Mouse (Mus musculus): ENCODE measurements around the gene Gna11. TPM values are rescaled to one million over a fixed set of nuclear protein-coding genes. Genes with fewer than 3 reads are reported as not detected.

Gene Gna11
- polyA plus RNA-seq, 1 experiment from 2014 or later, result 68.7 TPM

DNA sequence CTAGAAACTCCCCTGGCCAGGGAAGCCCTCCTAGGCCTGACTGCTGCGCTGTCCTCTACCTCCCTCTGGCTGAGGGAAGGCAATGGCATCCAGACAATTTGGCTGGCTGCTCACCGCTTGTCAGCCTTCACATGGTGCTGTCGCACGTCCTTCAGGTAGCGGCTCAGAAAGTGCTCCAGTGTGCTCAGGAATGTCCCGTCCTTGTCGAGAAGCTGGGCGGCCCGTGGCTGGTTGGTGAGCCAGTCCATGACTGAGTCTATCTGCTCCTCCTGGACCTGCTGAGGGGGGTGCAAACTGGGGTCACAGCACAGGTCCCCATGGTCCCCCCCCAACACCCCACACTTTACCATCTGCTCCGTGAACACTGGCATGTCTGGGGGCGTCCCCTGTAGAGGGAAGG, 56.9 kb downstream of the Gna11 start:
- Histone ChIP-seq H3K4me1 (replicated peaks; ENCODE audit: control insufficient read depth, insufficient read depth, low read length) (no peaks in the 10 kb centered on the region), H3K36me3 (ENCODE audit: control insufficient read depth, insufficient read depth, low read length) (peaks cover 53% of the 10 kb centered on the region), H3K27me3 (ENCODE audit: control insufficient read depth, insufficient read depth, low read depth, low read length) (no peaks in the 10 kb centered on the region), H3K4me3 (ENCODE audit: low read length) (no peak overlapping the region), H3K27ac (ENCODE audit: low read length) (no peak overlapping the region), H3K4me2 (ENCODE audit: low read depth, low read length) (no peak overlapping the region), H3K9me3 (ENCODE audit: control insufficient read depth, low read length) (no peaks in the 10 kb centered on the region), H3K9ac (ENCODE audit: low read length) (no peak overlapping the region)
- no peak for ATAC-seq (ENCODE audit: low read depth)
- 65% methylated on average over 11 of the region's 11 CpGs for WGBS

DNA sequence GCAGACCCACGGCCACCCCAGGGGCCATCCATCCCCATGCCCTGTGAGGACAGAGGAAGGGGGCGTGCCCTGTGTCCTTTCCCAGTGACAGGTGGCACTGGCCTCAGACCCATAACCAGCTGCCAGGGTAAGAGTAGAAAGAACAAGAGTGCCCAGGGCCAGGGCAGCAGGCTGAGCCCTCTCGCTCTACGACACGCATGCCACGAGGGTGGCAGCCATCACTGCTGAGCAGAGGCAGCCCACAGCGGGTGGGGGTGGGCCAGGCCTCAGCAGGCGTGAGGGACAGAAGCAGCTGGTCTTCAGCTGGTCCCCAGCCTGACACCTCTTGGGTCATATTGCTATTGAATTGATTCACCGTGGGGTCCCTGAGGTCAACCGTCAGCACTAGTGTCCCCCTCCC, 58.5 kb downstream of the Gna11 start:
- Histone ChIP-seq H3K9me3 (ENCODE audit: control insufficient read depth, low read length) (no peaks in the 10 kb centered on the region), H3K36me3 (ENCODE audit: control insufficient read depth, insufficient read depth, low read length) (peaks cover 38% of the 10 kb centered on the region), H3K4me1 (replicated peaks; ENCODE audit: control insufficient read depth, insufficient read depth, low read length) (peaks cover 5% of the 10 kb centered on the region; the same call in 1 of the 2 replicates), H3K27me3 (ENCODE audit: control insufficient read depth, insufficient read depth, low read depth, low read length) (peaks cover 8% of the 10 kb centered on the region), H3K4me2 (ENCODE audit: low read depth, low read length) (no peak overlapping the region), H3K27ac (ENCODE audit: low read length) (no peak overlapping the region), H3K4me3 (ENCODE audit: low read length) (no peak overlapping the region), H3K9ac (ENCODE audit: low read length) (no peak overlapping the region)
- no peak for ATAC-seq (ENCODE audit: low read depth)
- 88% methylated on average over 10 of the region's 10 CpGs for WGBS

DNA sequence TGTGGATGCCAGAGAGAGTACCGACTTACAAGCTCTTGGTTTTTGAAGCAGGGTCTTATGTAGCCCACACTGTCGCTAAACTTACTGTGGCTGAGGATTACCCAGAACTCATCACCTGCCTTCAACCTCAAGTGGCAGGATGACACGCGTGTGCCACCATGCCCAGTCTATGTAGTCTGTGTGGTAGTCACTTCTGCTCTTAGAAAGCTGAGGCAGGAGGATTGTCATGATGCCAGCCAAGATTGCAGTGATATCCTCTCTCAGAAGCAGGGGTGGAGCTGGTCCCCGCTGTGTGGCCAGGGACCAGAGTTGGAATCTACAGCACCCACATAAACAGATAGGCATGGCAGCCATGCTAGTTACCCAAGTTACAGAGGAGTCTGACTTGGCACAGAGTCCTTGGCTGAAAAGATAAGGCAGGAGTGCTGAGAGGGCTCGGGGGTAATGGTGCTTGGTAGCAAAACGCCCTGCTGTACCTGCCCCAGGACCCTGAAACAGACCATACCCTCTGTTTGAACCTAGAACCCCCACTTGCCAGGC, 59.4 kb downstream of the Gna11 start:
- Histone ChIP-seq H3K4me3 (ENCODE audit: low read length) (no peak overlapping the region), H3K27me3 (ENCODE audit: control insufficient read depth, insufficient read depth, low read depth, low read length) (peaks cover 15% of the 10 kb centered on the region), H3K9me3 (ENCODE audit: control insufficient read depth, low read length) (no peaks in the 10 kb centered on the region), H3K4me2 (ENCODE audit: low read depth, low read length) (no peak overlapping the region), H3K27ac (ENCODE audit: low read length) (no peak overlapping the region), H3K4me1 (replicated peaks; ENCODE audit: control insufficient read depth, insufficient read depth, low read length) (peaks cover 5% of the 10 kb centered on the region; the same call in 1 of the 2 replicates), H3K36me3 (ENCODE audit: control insufficient read depth, insufficient read depth, low read length) (peaks cover 29% of the 10 kb centered on the region), H3K9ac (ENCODE audit: low read length) (no peak overlapping the region)
- ATAC-seq (ENCODE audit: low read depth), result no peak
- 66% methylated on average over 7 of the region's 7 CpGs for WGBS

DNA sequence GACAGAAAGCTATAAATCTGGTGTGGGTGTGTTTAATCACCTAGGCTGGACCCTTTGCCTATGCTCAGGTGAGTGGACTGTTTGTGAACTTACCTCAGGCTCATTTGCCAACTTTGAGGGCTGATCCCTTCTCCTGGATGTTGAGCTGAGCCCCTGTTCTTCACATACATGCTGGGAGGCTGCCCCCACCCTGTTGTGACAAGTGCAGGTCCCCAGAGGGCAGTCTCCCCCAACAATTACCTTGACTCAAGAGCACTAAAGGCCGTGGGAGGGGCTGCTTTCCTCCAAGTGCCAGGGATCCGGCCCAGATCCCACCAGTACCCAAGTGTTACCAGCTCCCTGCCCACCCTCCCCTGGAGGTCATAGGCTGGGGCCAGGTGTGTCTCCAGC, 59.9 kb downstream of the Gna11 start:
- H3K36me3 ChIP-seq (ENCODE audit: control insufficient read depth, insufficient read depth, low read length), result peaks cover 29% of the 10 kb centered on the region
- no peak overlapping the region for H3K9ac ChIP-seq (ENCODE audit: low read length)
- WGBS, result 13% methylated on average over 2 of the region's 2 CpGs
- H3K4me2 ChIP-seq (ENCODE audit: low read depth, low read length), result no peak overlapping the region
- H3K27ac ChIP-seq (ENCODE audit: low read length), result no peak overlapping the region
- ATAC-seq (ENCODE audit: low read depth), result no peak
- H3K9me3 ChIP-seq (ENCODE audit: control insufficient read depth, low read length), result no peaks in the 10 kb centered on the region
- no peak overlapping the region for H3K4me3 ChIP-seq (ENCODE audit: low read length)
- peaks cover 5% of the 10 kb centered on the region; the same call in 1 of the 2 replicates for H3K4me1 ChIP-seq (replicated peaks; ENCODE audit: control insufficient read depth, insufficient read depth, low read length)
- H3K27me3 ChIP-seq (ENCODE audit: control insufficient read depth, insufficient read depth, low read depth, low read length), result peaks cover 18% of the 10 kb centered on the region

DNA sequence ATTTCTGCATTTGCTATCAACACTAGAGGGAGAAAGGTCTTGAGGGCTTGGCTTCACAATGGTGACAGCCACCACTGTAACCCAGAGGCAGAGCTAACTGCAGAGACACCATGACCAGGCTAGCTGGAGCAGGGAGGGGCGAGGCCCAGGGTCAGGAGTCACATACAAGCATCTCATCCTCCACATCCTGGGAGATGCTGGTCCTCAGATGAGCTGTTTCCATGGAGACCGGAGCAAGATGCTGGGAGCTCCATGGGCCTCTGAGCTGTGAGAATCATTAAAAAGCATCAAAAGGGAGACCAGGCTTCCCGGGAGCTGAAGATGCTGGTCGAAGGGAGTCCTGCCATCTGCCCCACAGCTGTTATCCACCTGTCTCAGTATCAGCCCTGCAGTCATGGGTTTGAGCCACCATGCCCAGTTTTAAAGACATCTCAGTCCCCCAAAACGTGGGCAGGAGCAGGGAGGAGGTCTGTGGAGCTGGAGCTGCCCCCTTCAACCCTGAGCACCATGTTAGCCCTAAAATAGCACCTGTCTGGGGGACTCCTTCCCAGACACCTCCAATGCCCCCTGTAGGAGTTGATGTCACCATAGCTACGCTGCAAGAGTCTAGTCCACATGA, 60.4 kb downstream of the Gna11 start:
- H3K9ac ChIP-seq (ENCODE audit: low read length), result no peak overlapping the region
- H3K4me2 ChIP-seq (ENCODE audit: low read depth, low read length), result no peak overlapping the region
- H3K4me3 ChIP-seq (ENCODE audit: low read length), result no peak overlapping the region
- WGBS, result 57% methylated on average over 6 of the region's 6 CpGs
- no peak for ATAC-seq (ENCODE audit: low read depth)
- no peak overlapping the region for H3K27ac ChIP-seq (ENCODE audit: low read length)
- peaks cover 5% of the 10 kb centered on the region; the same call in 1 of the 2 replicates for H3K4me1 ChIP-seq (replicated peaks; ENCODE audit: control insufficient read depth, insufficient read depth, low read length)
- peaks cover 18% of the 10 kb centered on the region for H3K27me3 ChIP-seq (ENCODE audit: control insufficient read depth, insufficient read depth, low read depth, low read length)
- no peaks in the 10 kb centered on the region for H3K9me3 ChIP-seq (ENCODE audit: control insufficient read depth, low read length)
- peaks cover 24% of the 10 kb centered on the region for H3K36me3 ChIP-seq (ENCODE audit: control insufficient read depth, insufficient read depth, low read length)

DNA sequence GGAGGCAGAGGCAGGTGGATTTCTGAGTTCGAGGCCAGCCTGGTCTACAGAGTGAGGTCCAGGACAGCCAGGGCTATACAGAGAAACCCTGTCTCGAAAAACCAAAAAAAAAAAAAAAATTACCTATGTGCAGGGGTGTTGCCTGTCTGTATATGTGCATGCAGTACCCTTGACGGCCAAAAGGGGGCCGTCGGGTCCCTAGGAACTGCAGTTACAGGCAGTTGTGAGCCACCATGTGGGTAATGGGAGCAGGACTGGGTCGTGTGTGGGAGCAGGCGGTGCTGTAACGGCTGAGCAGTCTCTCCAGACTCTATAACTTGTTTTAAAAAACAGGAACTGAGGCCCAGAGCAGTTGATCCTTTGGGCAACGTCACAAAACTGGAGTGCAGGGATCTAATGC, 61.0 kb downstream of the Gna11 start:
- Histone ChIP-seq H3K9ac (ENCODE audit: low read length) (no peak overlapping the region), H3K4me2 (ENCODE audit: low read depth, low read length) (no peak overlapping the region), H3K4me3 (ENCODE audit: low read length) (no peak overlapping the region), H3K9me3 (ENCODE audit: control insufficient read depth, low read length) (no peaks in the 10 kb centered on the region), H3K4me1 (replicated peaks; ENCODE audit: control insufficient read depth, insufficient read depth, low read length) (peaks cover 5% of the 10 kb centered on the region; the same call in 1 of the 2 replicates), H3K36me3 (ENCODE audit: control insufficient read depth, insufficient read depth, low read length) (peaks cover 19% of the 10 kb centered on the region), H3K27me3 (ENCODE audit: control insufficient read depth, insufficient read depth, low read depth, low read length) (peaks cover 18% of the 10 kb centered on the region), H3K27ac (ENCODE audit: low read length) (no peak overlapping the region)
- 17% methylated on average over 9 of the region's 9 CpGs for WGBS
- ATAC-seq (ENCODE audit: low read depth), result no peak

DNA sequence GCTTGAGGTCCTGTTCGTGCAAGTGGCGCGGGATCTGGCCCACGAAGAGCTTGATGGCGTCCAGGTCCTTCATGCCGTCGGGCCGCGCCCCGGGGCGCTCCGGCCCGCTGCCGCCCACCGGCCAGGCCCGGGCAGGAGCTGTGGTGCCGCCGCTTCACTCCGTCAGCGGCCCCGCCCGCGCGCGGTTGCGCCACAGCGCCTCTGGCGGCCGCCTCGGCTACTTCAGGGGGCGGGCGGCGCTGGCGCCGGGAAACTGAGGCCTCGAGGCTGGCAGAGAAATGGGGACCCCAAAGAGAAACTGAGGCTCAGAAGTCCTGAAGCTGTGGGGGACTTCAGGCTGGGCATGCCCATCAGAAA, 62.5 kb downstream of the Gna11 start, which contains the start of gene Celf5:
Gene Celf5 (minus strand): TSS at position 177 of the 357 bp plus-strand sequence.
- peak; percentile 62 for ATAC-seq (ENCODE audit: low read depth)
- under 1% methylated on average over 35 of the region's 36 CpGs for WGBS
- H3K4me1 ChIP-seq (replicated peaks; ENCODE audit: control insufficient read depth, insufficient read depth, low read length), result peaks cover 5% of the 10 kb centered on the region; the same call in 1 of the 2 replicates
- H3K27me3 ChIP-seq (ENCODE audit: control insufficient read depth, insufficient read depth, low read depth, low read length), result peaks cover 18% of the 10 kb centered on the region
- H3K9ac ChIP-seq (ENCODE audit: low read length), result peak within 1 kb of the TSS; percentile 62
- H3K4me3 ChIP-seq (ENCODE audit: low read length), result peak within 1 kb of the TSS; percentile 53
- H3K9me3 ChIP-seq (ENCODE audit: control insufficient read depth, low read length), result no peaks in the 10 kb centered on the region
- no peak within 1 kb of the TSS for H3K27ac ChIP-seq (ENCODE audit: low read length)
- peaks cover 12% of the 10 kb centered on the region for H3K36me3 ChIP-seq (ENCODE audit: control insufficient read depth, insufficient read depth, low read length)
- H3K4me2 ChIP-seq (ENCODE audit: low read depth, low read length), result peak within 1 kb of the TSS; percentile 87

DNA sequence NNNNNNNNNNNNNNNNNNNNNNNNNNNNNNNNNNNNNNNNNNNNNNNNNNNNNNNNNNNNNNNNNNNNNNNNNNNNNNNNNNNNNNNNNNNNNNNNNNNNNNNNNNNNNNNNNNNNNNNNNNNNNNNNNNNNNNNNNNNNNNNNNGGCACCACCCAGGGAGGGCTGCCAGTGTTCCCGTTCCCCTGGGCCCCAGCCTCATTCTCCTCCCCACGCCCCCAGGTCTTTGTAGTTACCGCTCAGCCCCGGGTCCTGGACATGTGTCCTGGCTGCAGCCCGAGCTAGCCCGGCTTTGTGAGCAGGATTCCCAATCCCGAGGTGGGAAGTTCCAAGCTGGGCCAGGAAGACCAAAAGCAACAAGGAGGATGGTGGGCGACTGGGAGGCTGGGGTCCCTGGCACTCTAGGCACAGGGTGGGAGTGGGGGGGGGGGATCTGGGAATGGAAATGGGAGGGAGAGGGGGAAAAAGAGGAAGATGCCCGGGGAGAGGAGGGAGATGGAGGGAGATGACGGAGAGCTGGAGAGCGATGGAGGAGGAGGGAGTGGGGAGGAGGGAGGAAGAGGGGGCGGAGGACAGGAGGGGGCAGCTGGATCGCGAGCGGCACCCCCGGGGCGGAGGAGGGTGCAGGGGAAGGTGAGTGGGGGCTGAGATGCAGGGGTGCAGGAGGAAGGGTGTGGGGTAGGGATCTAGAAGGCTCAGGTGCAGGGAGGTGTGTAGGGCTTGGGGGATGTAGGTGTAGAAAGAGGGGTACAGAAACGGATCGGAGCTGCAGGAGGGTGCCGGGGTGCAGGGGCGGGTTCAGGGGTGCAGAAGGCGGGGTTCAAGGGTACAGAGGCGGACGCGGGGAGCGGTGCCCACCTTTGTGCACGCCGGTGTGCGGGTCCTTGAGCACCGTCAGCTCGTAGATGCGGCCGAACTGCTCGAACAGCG, 63.1 kb downstream of the Gna11 start:
- Histone ChIP-seq H3K4me3 (ENCODE audit: low read length) (peak overlapping the region; percentile 53), H3K36me3 (ENCODE audit: control insufficient read depth, insufficient read depth, low read length) (peaks cover 5% of the 10 kb centered on the region), H3K9ac (ENCODE audit: low read length) (peak overlapping the region; percentile 62), H3K4me2 (ENCODE audit: low read depth, low read length) (peak overlapping the region; percentile 87), H3K4me1 (replicated peaks; ENCODE audit: control insufficient read depth, insufficient read depth, low read length) (peaks cover 5% of the 10 kb centered on the region; the same call in 1 of the 2 replicates), H3K27ac (ENCODE audit: low read length) (no peak overlapping the region), H3K27me3 (ENCODE audit: control insufficient read depth, insufficient read depth, low read depth, low read length) (peaks cover 20% of the 10 kb centered on the region), H3K9me3 (ENCODE audit: control insufficient read depth, low read length) (no peaks in the 10 kb centered on the region)
- 5% methylated on average over 35 of the region's 35 CpGs for WGBS
- ATAC-seq (ENCODE audit: low read depth), result 0 out of 2 replicates have a peak, but pooled peaks have one; percentile 6

Measured in lung, embryonic 16.5 days (tissue).